12 mouse cellular contexts compared by ENCODE assay signal in genomic region chr1:21089661-21090117, GRCm38 (mm10). TPM values are rescaled to one million over a fixed set of nuclear protein-coding genes. Genes with fewer than 3 reads are reported as not detected.
DNase-seq lines count a peak whose midpoint lies in the region; ATAC-seq and TF ChIP-seq lines count a peak whose summit lies in the region.
"Had no signal": no experiment of that assay in that cellular context is flagged by ENCODE, and none has a peak within 500 bp of the region (broad histone marks: within the 10 kb centered on the region; RNA-seq: fewer than 3 reads in every experiment).

No protein-coding gene starts in this region.

- H3K36me3 ChIP-seq in heart, adult 2 months (ENCODE audit: control insufficient read depth, insufficient read depth, low read length): no peaks in the 10 kb centered on the region
- H3K36me3 ChIP-seq in liver, embryonic 12.5 days: no peaks in the 10 kb centered on the region
- no peaks in the 10 kb centered on the region for H3K36me3 ChIP-seq in liver, postnatal 0 days (replicated peaks; ENCODE audit: insufficient read depth, low read length)
- no peaks in the 10 kb centered on the region for H3K36me3 ChIP-seq in limb, embryonic 15.5 days

- H3K79me2 ChIP-seq in heart, adult 2 months (replicated peaks; ENCODE audit: control insufficient read depth, insufficient read depth, low read length): no peaks in the 10 kb centered on the region

- no peak overlapping the region for H3K4me3 ChIP-seq in heart, adult 2 months
- H3K4me3 ChIP-seq in liver, embryonic 12.5 days: no peak overlapping the region
- no peak overlapping the region for H3K4me3 ChIP-seq in liver, postnatal 0 days (ENCODE audit: low read depth, low read length)
- H3K4me3 ChIP-seq in limb, embryonic 15.5 days: no peak overlapping the region
- H3K4me3 ChIP-seq: erythroblast, embryonic 14.5 days had no signal

- no peak for TF ChIP-seq CTCF in heart, adult 2 months (IDR thresholded peaks at IDR 0.05)
- TF ChIP-seq CTCF in liver, postnatal 0 days (IDR thresholded peaks at IDR 0.05; ENCODE audit: low read depth): no peak

- peak; percentile 91 for DNase-seq in heart, adult 11 months
- DNase-seq in heart, adult 2 months: no peak
- no peak for DNase-seq in liver, postnatal 0 days
- no peak for DNase-seq in cerebellum, postnatal 36 days
- DNase-seq in gastrocnemius, postnatal 25 days: no peak
- DNase-seq: cerebellum, adult 2 months had no signal

- intact Hi-C loops in heart, adult 2 months (cut with DNase I): no loop called here

- H3K4me2 ChIP-seq in liver, embryonic 12.5 days: no peak overlapping the region
- H3K4me2 ChIP-seq in liver, postnatal 0 days (ENCODE audit: low read depth, low read length): no peak overlapping the region
- no peak overlapping the region for H3K4me2 ChIP-seq in limb, embryonic 15.5 days

- H3K9ac ChIP-seq in heart, adult 2 months (ENCODE audit: low read depth, low read length): no peak overlapping the region
- no peak overlapping the region for H3K9ac ChIP-seq in liver, embryonic 12.5 days
- H3K9ac ChIP-seq in liver, postnatal 0 days (replicated peaks): no peak overlapping the region
- H3K9ac ChIP-seq in limb, embryonic 15.5 days: no peak overlapping the region

- H3K27me3 ChIP-seq in heart, adult 2 months (ENCODE audit: control insufficient read depth, insufficient read depth, low read length): no peaks in the 10 kb centered on the region
- no peaks in the 10 kb centered on the region for H3K27me3 ChIP-seq in liver, embryonic 12.5 days (replicated peaks)
- no peaks in the 10 kb centered on the region for H3K27me3 ChIP-seq in liver, postnatal 0 days (ENCODE audit: insufficient read depth, low read length)
- H3K27me3 ChIP-seq in limb, embryonic 15.5 days: no peaks in the 10 kb centered on the region

- ATAC-seq in liver, embryonic 12.5 days: 0 out of 2 replicates have a peak, but pooled peaks have one; percentile 44
- ATAC-seq in liver, postnatal 0 days: no peak
- ATAC-seq in common myeloid progenitor, adult 5-6 weeks (replicated peaks; ENCODE audit: low read depth, poor library complexity, severe bottlenecking): 0 out of 2 replicates have a peak, but pooled peaks have one; percentile 23
- peak; percentile 81 for ATAC-seq in limb, embryonic 15.5 days (ENCODE audit: insufficient number of reproducible peaks, low FRiP score, low TSS enrichment, low read depth)
- ATAC-seq: activated CD4-positive, CD25-positive, alpha-beta regulatory T cell, adult 4 months; CD4-positive, CD25-positive, alpha-beta regulatory T cell, adult 4 months had no signal

- no peaks in the 10 kb centered on the region for H3K9me3 ChIP-seq in liver, embryonic 12.5 days (replicated peaks)
- no peaks in the 10 kb centered on the region for H3K9me3 ChIP-seq in liver, postnatal 0 days (ENCODE audit: low read length)
- H3K9me3 ChIP-seq in limb, embryonic 15.5 days: no peaks in the 10 kb centered on the region

- no peak for TF ChIP-seq EP300 in heart, adult 2 months (IDR thresholded peaks at IDR 0.05; ENCODE audit: insufficient read depth, low read depth, low read length)
- TF ChIP-seq EP300 in liver, postnatal 0 days (IDR thresholded peaks at IDR 0.05; ENCODE audit: low read depth): no peak

- WGBS in heart, adult 2 months: 27% methylated on average over 6 of the region's 6 CpGs
- 21% methylated on average over 6 of the region's 6 CpGs for WGBS in liver, embryonic 12.5 days (ENCODE audit: insufficient replicate concordance)
- 35% methylated on average over 6 of the region's 6 CpGs for WGBS in liver, postnatal 0 days (ENCODE audit: insufficient replicate concordance)
- WGBS in limb, embryonic 15.5 days: 44% methylated on average over 6 of the region's 6 CpGs

- H3K27ac ChIP-seq in heart, adult 2 months: no peak overlapping the region; the same call in 1 of the 2 replicates
- H3K27ac ChIP-seq in liver, embryonic 12.5 days: no peak overlapping the region
- no peak overlapping the region for H3K27ac ChIP-seq in liver, postnatal 0 days (ENCODE audit: low read depth)
- H3K27ac ChIP-seq in limb, embryonic 15.5 days: peak overlapping the region; percentile 76

- TF ChIP-seq POLR2A in heart, adult 2 months (IDR thresholded peaks at IDR 0.05; ENCODE audit: insufficient read depth, low read depth, low read length): no peak

- H3K4me1 ChIP-seq in heart, adult 2 months (ENCODE audit: control insufficient read depth, insufficient read depth, low read length): peaks cover 3% of the 10 kb centered on the region
- H3K4me1 ChIP-seq in liver, embryonic 12.5 days: peaks cover 10% of the 10 kb centered on the region
- no peaks in the 10 kb centered on the region; the same call in 1 of the 2 replicates for H3K4me1 ChIP-seq in liver, postnatal 0 days (ENCODE audit: insufficient read depth)
- H3K4me1 ChIP-seq in limb, embryonic 15.5 days: peaks cover 9% of the 10 kb centered on the region; the same call in 1 of the 2 replicates

RNA-seq across cellular contexts. Expression of gene Tram2, which starts 10.7 kb away (rescaled TPM):
- 1 to 10 TPM; 5.6 to 6.0 TPM for total RNA-seq in heart, adult 2 months (2021)
- 4.6 and 7.1 TPM in 2 replicates for polyA plus RNA-seq in heart, adult 2 months (2012; rRNA removed)
- 1.6 and 1.7 TPM in 2 replicates for polyA plus RNA-seq in liver, embryonic 12.5 days (2016; fragmentation: Nextera tagmentation; extraction: Ambion mirVana)
- 5.5 and 6.5 TPM in 2 replicates for polyA plus RNA-seq in liver, postnatal 0 days (2015; fragmentation: Nextera tagmentation; extraction: Ambion mirVana)
- 2.3 and 4.5 TPM in 2 replicates for total RNA-seq in common myeloid progenitor, adult 5-6 weeks (2017)
- polyA plus RNA-seq in limb, embryonic 15.5 days (2015; fragmentation: Nextera tagmentation; extraction: Ambion mirVana): 10.9 and 11.5 TPM in 2 replicates
- total RNA-seq in gastrocnemius, postnatal 25 days (2021): 1 to 10 TPM; 4.4 to 5.7 TPM
- polyA plus RNA-seq: erythroblast, embryonic 14.5 days had no signal
